Mouse (Mus musculus): ENCODE results near the gene Ccdc142. TPM values are rescaled to one million over a fixed set of nuclear protein-coding genes. Genes with fewer than 3 reads are reported as not detected.

Gene Ccdc142
- polyA plus RNA-seq, 1 experiment from 2014 or later: 2.4 TPM

DNA sequence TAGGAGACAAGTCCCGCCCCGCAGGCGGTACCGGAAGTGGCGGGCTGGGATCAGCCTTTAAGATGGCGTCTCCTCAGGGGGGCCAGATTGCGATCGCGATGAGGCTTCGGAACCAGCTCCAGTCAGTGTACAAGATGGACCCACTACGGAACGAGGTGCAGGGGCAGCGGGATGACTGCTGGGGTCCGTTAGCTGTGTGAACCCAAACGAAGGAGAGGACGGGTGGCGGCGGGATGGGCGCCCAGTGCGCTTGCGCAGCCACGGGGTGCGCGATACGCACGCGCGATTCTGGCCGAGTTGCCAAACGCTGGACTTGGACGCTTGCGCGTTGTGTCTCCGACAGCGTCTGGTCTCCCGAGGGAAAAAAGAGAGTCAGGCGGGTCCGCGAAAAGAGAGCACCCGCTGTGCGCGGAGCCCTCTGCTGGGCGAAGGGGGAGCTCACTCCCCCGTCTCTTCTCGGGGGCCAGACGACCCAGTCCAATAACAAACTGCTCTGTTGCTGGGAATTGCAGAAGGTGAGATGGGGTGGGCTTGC lies 23.0 kb upstream of the Ccdc142 start:
- H3K4me3 ChIP-seq (ENCODE audit: low read length): peak overlapping the region; percentile 75

DNA sequence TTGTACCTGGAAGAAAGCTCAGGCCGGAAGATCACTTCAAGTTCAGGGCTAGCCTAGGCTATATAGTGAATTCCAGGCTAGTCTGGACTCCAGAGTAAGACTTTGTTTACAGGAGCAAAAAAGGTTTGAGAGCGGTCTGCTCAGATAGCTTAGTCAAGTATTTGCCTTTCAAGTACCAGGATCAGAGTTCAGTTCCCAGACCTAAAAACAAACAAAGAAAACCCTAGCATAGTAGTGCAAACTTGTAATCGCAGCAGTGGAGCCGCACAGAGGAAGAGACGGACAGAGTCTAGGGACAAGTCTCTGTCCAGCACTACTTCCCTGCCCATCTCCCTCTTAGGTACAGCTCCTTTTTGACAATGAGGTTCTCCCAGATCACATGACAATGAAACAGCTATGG lies 21.2 kb upstream of the Ccdc142 start:
- Histone ChIP-seq H3K36me3 (ENCODE audit: control insufficient read depth, insufficient read depth, low read length) (peaks cover 18% of the 10 kb centered on the region), H3K9ac (ENCODE audit: low read depth, low read length) (0 out of 2 replicates have a peak overlapping the region, but pooled peaks have one; percentile 2), H3K27me3 (ENCODE audit: control insufficient read depth, insufficient read depth, low read length) (peaks cover 9% of the 10 kb centered on the region), H3K9me3 (ENCODE audit: control insufficient read depth, low read length) (no peaks in the 10 kb centered on the region), H3K4me1 (ENCODE audit: control insufficient read depth, insufficient read depth, low read length) (peaks cover 23% of the 10 kb centered on the region), H3K27ac (ENCODE audit: low read depth, low read length) (no peak overlapping the region), H3K4me2 (replicated peaks; ENCODE audit: low read depth, low read length) (no peak overlapping the region), H3K4me3 (ENCODE audit: low read length) (no peak overlapping the region)
- ATAC-seq (ENCODE audit: low FRiP score, low TSS enrichment): no peak
- 92% methylated on average over 5 of the region's 5 CpGs for WGBS

More for the DNA sequence above, 23.0 kb upstream of the Ccdc142 start:
- H3K27me3 ChIP-seq (ENCODE audit: control insufficient read depth, insufficient read depth, low read length): peaks cover 22% of the 10 kb centered on the region
- peaks cover 18% of the 10 kb centered on the region for H3K36me3 ChIP-seq (ENCODE audit: control insufficient read depth, insufficient read depth, low read length)
- H3K4me1 ChIP-seq (ENCODE audit: control insufficient read depth, insufficient read depth, low read length): peaks cover 11% of the 10 kb centered on the region
- under 1% methylated on average over 46 of the region's 46 CpGs for WGBS
- peak overlapping the region; percentile 87 for H3K9ac ChIP-seq (ENCODE audit: low read depth, low read length)
- H3K27ac ChIP-seq (ENCODE audit: low read depth, low read length): peak overlapping the region; percentile 85
- peak overlapping the region; percentile 97 for H3K4me2 ChIP-seq (replicated peaks; ENCODE audit: low read depth, low read length)
- no peaks in the 10 kb centered on the region for H3K9me3 ChIP-seq (ENCODE audit: control insufficient read depth, low read length)
- ATAC-seq (ENCODE audit: low FRiP score, low TSS enrichment): peak; percentile 91

- 13% methylated on average over 5 of the region's 5 CpGs for WGBS
- H3K9ac ChIP-seq (ENCODE audit: low read depth, low read length): no peak overlapping the region
- no peak for ATAC-seq (ENCODE audit: low FRiP score, low TSS enrichment)
- H3K4me2 ChIP-seq (replicated peaks; ENCODE audit: low read depth, low read length): no peak overlapping the region
- H3K4me1 ChIP-seq (ENCODE audit: control insufficient read depth, insufficient read depth, low read length): peaks cover 48% of the 10 kb centered on the region
- no peak overlapping the region for H3K27ac ChIP-seq (ENCODE audit: low read depth, low read length)
- H3K36me3 ChIP-seq (ENCODE audit: control insufficient read depth, insufficient read depth, low read length): peaks cover 18% of the 10 kb centered on the region
- peaks cover 23% of the 10 kb centered on the region; the same call in 1 of the 2 replicates for H3K27me3 ChIP-seq (ENCODE audit: control insufficient read depth, insufficient read depth, low read length)
- no peaks in the 10 kb centered on the region for H3K9me3 ChIP-seq (ENCODE audit: control insufficient read depth, low read length)
- no peak overlapping the region for H3K4me3 ChIP-seq (ENCODE audit: low read length)
Observed at GRCm38 (mm10) chr6:83083497-83083896, 17.9 kb upstream of the Ccdc142 start.

- H3K4me3 ChIP-seq (ENCODE audit: low read length): no peak overlapping the region
- peaks cover 18% of the 10 kb centered on the region for H3K36me3 ChIP-seq (ENCODE audit: control insufficient read depth, insufficient read depth, low read length)
- 0 out of 2 replicates have a peak overlapping the region, but pooled peaks have one; percentile 1 for H3K9ac ChIP-seq (ENCODE audit: low read depth, low read length)
- H3K4me1 ChIP-seq (ENCODE audit: control insufficient read depth, insufficient read depth, low read length): peaks cover 41% of the 10 kb centered on the region
- H3K4me2 ChIP-seq (replicated peaks; ENCODE audit: low read depth, low read length): peak overlapping the region; percentile 21
- H3K9me3 ChIP-seq (ENCODE audit: control insufficient read depth, low read length): no peaks in the 10 kb centered on the region
- WGBS: 6% methylated on average over 6 of the region's 6 CpGs
- ATAC-seq (ENCODE audit: low FRiP score, low TSS enrichment): peak; percentile 43
- peaks cover 27% of the 10 kb centered on the region; the same call in 1 of the 2 replicates for H3K27me3 ChIP-seq (ENCODE audit: control insufficient read depth, insufficient read depth, low read length)
- H3K27ac ChIP-seq (ENCODE audit: low read depth, low read length): peak overlapping the region; percentile 44; the same call in 1 of the 2 replicates
Observed at GRCm38 (mm10) chr6:83084477-83084876, 16.9 kb upstream of the Ccdc142 start.

GRCm38 (mm10) chr6:83086121-83087035 lies 15.0 kb upstream of the Ccdc142 start, which contains the start of gene Lbx2:
Gene Lbx2, plus strand, starts transcription at chr6:83086367.
- Histone ChIP-seq H3K9ac (ENCODE audit: low read depth, low read length) (peak within 1 kb of the TSS; percentile 45; the same call in 1 of the 2 replicates), H3K4me3 (ENCODE audit: low read length) (peak within 1 kb of the TSS; percentile 33), H3K4me1 (ENCODE audit: control insufficient read depth, insufficient read depth, low read length) (peaks cover 37% of the 10 kb centered on the region), H3K4me2 (replicated peaks; ENCODE audit: low read depth, low read length) (peak within 1 kb of the TSS; percentile 49), H3K9me3 (ENCODE audit: control insufficient read depth, low read length) (no peaks in the 10 kb centered on the region), H3K36me3 (ENCODE audit: control insufficient read depth, insufficient read depth, low read length) (peaks cover 2% of the 10 kb centered on the region; the same call in 1 of the 2 replicates), H3K27ac (ENCODE audit: low read depth, low read length) (no peak within 1 kb of the TSS), H3K27me3 (ENCODE audit: control insufficient read depth, insufficient read depth, low read length) (peaks cover 27% of the 10 kb centered on the region; the same call in 1 of the 2 replicates)
- 2% methylated on average over 42 of the region's 42 CpGs for whole genome bisulfite sequencing
- ATAC-seq (ENCODE audit: low FRiP score, low TSS enrichment): peak; percentile 28; the same call in 1 of the 2 replicates

DNA sequence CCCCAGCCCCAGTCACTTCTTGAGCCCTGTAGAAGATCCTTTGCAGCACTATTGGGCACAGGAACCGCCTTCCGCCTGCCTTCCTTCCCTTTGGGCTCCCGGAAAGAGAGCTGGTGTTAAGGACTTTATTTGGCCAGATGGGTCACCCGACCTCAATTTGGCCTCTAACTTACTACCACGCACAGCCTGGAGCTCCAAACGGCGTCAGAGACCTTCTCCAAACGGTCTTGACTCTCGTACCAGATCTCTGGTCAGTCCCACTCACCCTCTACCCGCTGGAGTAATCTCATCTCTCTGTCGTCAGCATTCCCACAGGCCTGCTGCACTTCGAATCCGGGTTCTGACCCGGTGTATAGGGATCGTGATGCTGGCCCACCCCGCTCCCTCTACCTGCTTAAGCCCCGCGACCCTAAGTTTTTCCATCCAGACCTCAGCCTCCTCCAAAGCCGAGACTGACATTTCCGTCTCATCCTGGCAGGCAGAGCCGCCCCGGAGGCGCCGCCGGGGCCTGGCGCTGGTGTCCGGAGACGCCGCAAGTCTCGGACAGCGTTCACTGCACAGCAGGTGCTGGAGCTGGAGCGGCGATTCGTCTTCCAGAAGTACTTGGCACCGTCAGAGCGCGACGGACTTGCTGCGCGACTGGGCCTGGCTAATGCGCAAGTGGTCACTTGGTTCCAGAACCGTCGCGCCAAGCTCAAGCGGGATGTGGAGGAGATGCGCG lies 14.0 kb upstream of the Ccdc142 start:
- peak overlapping the region; percentile 33 for H3K4me3 ChIP-seq (ENCODE audit: low read length)
- H3K9ac ChIP-seq (ENCODE audit: low read depth, low read length): peak overlapping the region; percentile 2; the same call in 1 of the 2 replicates
- peaks cover 27% of the 10 kb centered on the region; the same call in 1 of the 2 replicates for H3K27me3 ChIP-seq (ENCODE audit: control insufficient read depth, insufficient read depth, low read length)
- no peak overlapping the region for H3K27ac ChIP-seq (ENCODE audit: low read depth, low read length)
- H3K36me3 ChIP-seq (ENCODE audit: control insufficient read depth, insufficient read depth, low read length): 0 out of 2 replicates have a peak, but pooled peaks cover 2% of the 10 kb centered on the region
- 2% methylated on average over 47 of the region's 47 CpGs for WGBS
- H3K4me1 ChIP-seq (ENCODE audit: control insufficient read depth, insufficient read depth, low read length): peaks cover 37% of the 10 kb centered on the region
- H3K9me3 ChIP-seq (ENCODE audit: control insufficient read depth, low read length): no peaks in the 10 kb centered on the region
- no peak for ATAC-seq (ENCODE audit: low FRiP score, low TSS enrichment)
- peak overlapping the region; percentile 49 for H3K4me2 ChIP-seq (replicated peaks; ENCODE audit: low read depth, low read length)

- Histone ChIP-seq H3K4me1 (ENCODE audit: control insufficient read depth, insufficient read depth, low read length) (peaks cover 41% of the 10 kb centered on the region), H3K9ac (ENCODE audit: low read depth, low read length) (peak overlapping the region; percentile 2; the same call in 1 of the 2 replicates), H3K27me3 (ENCODE audit: control insufficient read depth, insufficient read depth, low read length) (peaks cover 27% of the 10 kb centered on the region; the same call in 1 of the 2 replicates), H3K9me3 (ENCODE audit: control insufficient read depth, low read length) (no peaks in the 10 kb centered on the region), H3K4me2 (replicated peaks; ENCODE audit: low read depth, low read length) (peak overlapping the region; percentile 49), H3K36me3 (ENCODE audit: control insufficient read depth, insufficient read depth, low read length) (0 out of 2 replicates have a peak, but pooled peaks cover under 1% of the 10 kb centered on the region), H3K4me3 (ENCODE audit: low read length) (peak overlapping the region; percentile 33; the same call in 1 of the 2 replicates), H3K27ac (ENCODE audit: low read depth, low read length) (no peak overlapping the region)
- 22% methylated on average over 9 of the region's 9 CpGs for WGBS
- ATAC-seq (ENCODE audit: low FRiP score, low TSS enrichment): no peak
Observed at GRCm38 (mm10) chr6:83087926-83088260, 13.5 kb upstream of the Ccdc142 start.

DNA sequence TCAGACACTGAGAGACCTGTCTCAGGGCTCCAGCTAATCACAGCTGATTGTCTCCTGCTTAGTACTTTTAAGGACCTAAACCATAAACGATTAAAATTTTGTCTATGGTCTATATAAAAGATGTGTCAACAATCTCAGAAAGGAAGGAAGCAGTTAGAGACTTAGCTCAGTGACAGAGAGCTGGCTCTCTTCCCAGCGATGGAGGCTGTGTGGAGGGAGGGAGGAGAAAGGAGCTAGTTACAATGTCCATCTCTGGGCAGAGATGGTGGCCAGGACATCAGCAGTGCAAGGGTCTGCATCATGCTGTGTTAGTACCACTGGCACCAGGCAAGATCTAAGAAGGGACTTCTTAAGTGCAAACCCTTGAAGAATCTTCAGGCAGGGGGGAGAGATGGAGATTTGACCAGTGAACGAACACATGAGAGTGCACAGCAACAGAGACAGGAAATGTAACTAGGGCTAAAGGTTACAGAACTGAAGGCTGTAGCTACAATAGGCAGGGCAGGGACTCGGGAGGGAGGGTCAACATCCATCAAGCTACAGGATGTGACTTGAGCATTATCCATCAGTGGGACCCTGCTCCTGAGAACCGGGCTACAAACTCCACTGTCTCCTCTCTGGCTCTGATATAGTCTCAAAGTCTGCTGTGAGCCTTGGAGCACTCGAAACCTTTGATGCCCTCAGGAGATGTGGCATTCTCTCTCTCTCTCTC lies 8.8 kb upstream of the Ccdc142 start:
- H3K27ac ChIP-seq (ENCODE audit: low read depth, low read length): no peak overlapping the region
- H3K27me3 ChIP-seq (ENCODE audit: control insufficient read depth, insufficient read depth, low read length): peaks cover 12% of the 10 kb centered on the region; the same call in 1 of the 2 replicates
- ATAC-seq (ENCODE audit: low FRiP score, low TSS enrichment): no peak
- no peak overlapping the region for H3K9ac ChIP-seq (ENCODE audit: low read depth, low read length)
- H3K4me3 ChIP-seq (ENCODE audit: low read length): no peak overlapping the region
- H3K4me2 ChIP-seq (replicated peaks; ENCODE audit: low read depth, low read length): no peak overlapping the region
- H3K9me3 ChIP-seq (ENCODE audit: control insufficient read depth, low read length): no peaks in the 10 kb centered on the region; the same call in 1 of the 2 replicates
- H3K36me3 ChIP-seq (ENCODE audit: control insufficient read depth, insufficient read depth, low read length): no peaks in the 10 kb centered on the region
- WGBS: 35% methylated on average over 6 of the region's 6 CpGs
- peaks cover 10% of the 10 kb centered on the region; the same call in 1 of the 2 replicates for H3K4me1 ChIP-seq (ENCODE audit: control insufficient read depth, insufficient read depth, low read length)

Data from kidney, embryonic 14.5 days (tissue).